Mouse (Mus musculus) lung, embryonic 16.5 days (tissue): ENCODE measurements around the gene Cpne5. TPM values are rescaled to one million over a fixed set of nuclear protein-coding genes. Genes with fewer than 3 reads are reported as not detected.

ENCODE experiments used
- ATAC-seq: fragments of 200-750 bp; cut with Nextera tagmentation; 2 replicates; pipeline ENCODE4 v1.8.0; 2017; ENCODE audit warnings: low read depth, mild to moderate bottlenecking, moderate library complexity
- H3K27ac ChIP-seq: fragments of 300-500 bp; sonication (generic); 2 replicates; pipeline ENCODE4 v1.5.1; 2014; ENCODE audit warnings: mild to moderate bottlenecking, control low read depth, low read length
- H3K27me3 ChIP-seq: fragments of 300-500 bp; sonication (generic); 2 replicates; pipeline ENCODE4 v1.6.1; 2014; ENCODE audit warnings: low read depth, low read length, mixed read lengths; ENCODE audit not compliant: control insufficient read depth, insufficient read depth
- H3K36me3 ChIP-seq: fragments of 300-500 bp; sonication (generic); 2 replicates; pipeline ENCODE4 v1.6.1; 2014; ENCODE audit warnings: low read length; ENCODE audit not compliant: control insufficient read depth, insufficient read depth
- H3K4me1 ChIP-seq: fragments of 300-500 bp; sonication (generic); replicated peaks from 2 replicates; pipeline ENCODE4 v1.6.1; 2014; ENCODE audit warnings: low read length, mixed read lengths; ENCODE audit not compliant: control insufficient read depth, insufficient read depth
- H3K4me2 ChIP-seq: fragments of 300-500 bp; sonication (generic); 2 replicates; pipeline ENCODE4 v1.6.1; 2014; ENCODE audit warnings: low read depth, low read length, control low read depth
- H3K4me3 ChIP-seq: fragments of 300-500 bp; sonication (generic); 2 replicates; pipeline ENCODE4 v1.5.1; 2014; ENCODE audit warnings: mild to moderate bottlenecking, low read length, control low read depth
- H3K9ac ChIP-seq: fragments of 300-500 bp; sonication (generic); 2 replicates; pipeline ENCODE4 v1.6.1; 2014; ENCODE audit warnings: low read length, control low read depth
- H3K9me3 ChIP-seq: fragments of 300-500 bp; sonication (generic); 2 replicates; pipeline ENCODE4 v1.6.1; 2016; ENCODE audit warnings: low read length; ENCODE audit not compliant: control insufficient read depth
- WGBS: fragments of 180-500 bp; shearing (Covaris S2); extraction: QIAGEN DNeasy Blood & Tissue Kit; methylation state at CpG from one replicate; pipeline ENCODE4 v1.1.7; 2014; 5-methylcytosine and 5-hydroxymethylcytosine counted together
- polyA plus RNA-seq: library from polyadenylated mRNA; unstranded; fragments of >200 nt; fragmentation: Nextera tagmentation; extraction: Ambion mirVana; gene quantifications from 2 replicates; pipeline ENCODE4 v1.2.1, GENCODE M21; 2015

The Cpne5 gene
- polyA plus RNA-seq, 1 experiment from 2014 or later: 5.0 TPM

DNA sequence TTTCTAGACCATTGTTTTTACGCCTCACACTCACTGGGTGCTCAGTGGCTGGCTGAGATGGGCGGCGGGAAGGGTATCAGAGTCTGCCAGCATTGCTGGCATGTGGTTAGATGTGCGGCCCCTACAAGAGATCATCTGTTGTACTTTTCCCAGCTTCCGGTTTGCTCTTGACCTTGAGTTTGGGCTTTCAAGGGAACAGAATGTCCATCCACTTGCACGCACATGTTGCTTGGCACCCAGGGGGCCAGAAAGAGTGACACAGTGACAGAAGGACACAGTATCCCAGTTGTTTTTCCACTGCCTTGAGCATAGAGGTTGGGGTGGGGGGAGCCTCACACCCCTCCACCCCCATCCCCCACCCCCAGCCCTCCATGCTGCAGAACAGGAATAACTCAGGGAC, 90.2 kb downstream of the Cpne5 start:
- no peaks in the 10 kb centered on the region for H3K36me3 ChIP-seq
- no peak overlapping the region for H3K9ac ChIP-seq
- H3K9me3 ChIP-seq: no peaks in the 10 kb centered on the region
- WGBS: 74% methylated on average over 6 of the region's 6 CpGs
- no peak overlapping the region for H3K4me2 ChIP-seq
- no peaks in the 10 kb centered on the region for H3K27me3 ChIP-seq
- no peak overlapping the region for H3K4me3 ChIP-seq
- ATAC-seq: no peak
- H3K27ac ChIP-seq: no peak overlapping the region
- H3K4me1 ChIP-seq: 0 out of 2 replicates have a peak, but pooled peaks cover 2% of the 10 kb centered on the region

DNA sequence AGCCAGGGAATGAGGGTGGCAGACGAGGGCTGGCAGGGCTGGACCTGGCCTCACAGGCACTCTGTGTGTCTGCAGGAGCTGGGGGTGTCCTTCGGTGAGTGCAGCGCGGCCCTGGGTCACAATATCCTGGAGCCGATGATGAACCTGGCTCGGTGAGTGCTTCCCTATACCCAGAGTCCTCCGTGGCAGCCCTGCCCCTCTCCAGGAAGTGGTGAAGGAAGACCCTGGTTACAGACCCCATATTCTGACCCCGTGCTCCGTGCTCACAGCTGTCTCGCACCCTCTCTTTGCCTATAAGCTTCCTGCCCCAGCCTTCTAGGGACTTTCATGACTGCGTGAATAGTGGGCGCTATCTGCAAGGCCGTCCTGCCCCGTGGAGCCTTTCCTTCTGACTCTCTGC, 90.7 kb downstream of the Cpne5 start:
- H3K4me2 ChIP-seq: no peak overlapping the region
- no peaks in the 10 kb centered on the region for H3K36me3 ChIP-seq
- H3K4me1 ChIP-seq: 0 out of 2 replicates have a peak, but pooled peaks cover 2% of the 10 kb centered on the region
- H3K9me3 ChIP-seq: no peaks in the 10 kb centered on the region
- H3K27ac ChIP-seq: no peak overlapping the region
- WGBS: 75% methylated on average over 14 of the region's 14 CpGs
- no peak overlapping the region for H3K4me3 ChIP-seq
- no peak overlapping the region for H3K9ac ChIP-seq
- ATAC-seq: no peak
- H3K27me3 ChIP-seq: no peaks in the 10 kb centered on the region

DNA sequence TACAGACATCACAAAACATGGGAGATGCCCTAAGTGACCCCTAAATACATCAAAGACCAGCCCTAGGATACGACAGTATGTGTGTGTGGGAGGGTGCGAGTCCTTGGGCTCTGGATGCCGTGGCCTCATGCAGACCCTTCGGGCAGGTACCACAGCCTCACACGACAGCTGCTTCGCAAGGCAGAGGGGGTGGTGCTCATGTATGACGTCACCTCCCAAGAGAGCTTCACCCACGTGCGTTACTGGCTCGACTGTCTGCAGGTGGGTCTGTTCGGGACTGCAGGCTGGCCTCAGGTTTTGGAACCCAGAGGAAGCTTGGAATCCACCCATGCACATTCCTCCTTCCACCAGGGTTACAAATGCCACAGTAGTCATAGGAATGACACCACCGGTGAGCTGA, 92.9 kb downstream of the Cpne5 start:
- H3K4me3 ChIP-seq: no peak overlapping the region
- H3K27me3 ChIP-seq: no peaks in the 10 kb centered on the region
- H3K36me3 ChIP-seq: no peaks in the 10 kb centered on the region
- no peak for ATAC-seq
- 89% methylated on average over 12 of the region's 12 CpGs for WGBS
- no peak overlapping the region for H3K9ac ChIP-seq
- no peaks in the 10 kb centered on the region for H3K9me3 ChIP-seq
- no peak overlapping the region for H3K27ac ChIP-seq
- 0 out of 2 replicates have a peak, but pooled peaks cover 2% of the 10 kb centered on the region for H3K4me1 ChIP-seq
- H3K4me2 ChIP-seq: no peak overlapping the region

DNA sequence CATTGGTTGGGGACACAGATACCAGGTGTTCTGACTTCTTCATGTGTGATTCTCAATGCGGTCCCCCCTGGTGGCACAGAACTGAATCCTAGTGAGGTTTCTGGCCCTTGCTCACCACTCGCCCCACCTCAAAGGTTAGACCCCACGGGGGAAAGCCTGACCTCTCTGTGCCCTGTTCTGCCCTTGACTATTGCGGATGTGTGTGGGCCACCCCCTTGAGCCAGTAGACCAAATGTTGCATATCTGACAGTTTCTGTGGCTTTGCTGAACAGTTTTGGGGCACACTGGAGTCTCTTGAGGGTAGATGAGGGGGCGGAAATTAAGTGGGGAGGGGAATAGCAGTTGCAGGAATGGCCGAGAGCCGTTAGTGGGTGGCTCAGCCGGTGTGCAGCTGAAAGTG, 94.7 kb downstream of the Cpne5 start:
- Histone ChIP-seq H3K9ac (no peak overlapping the region), H3K4me3 (no peak overlapping the region), H3K9me3 (no peaks in the 10 kb centered on the region), H3K4me1 (0 out of 2 replicates have a peak, but pooled peaks cover 2% of the 10 kb centered on the region), H3K27me3 (no peaks in the 10 kb centered on the region), H3K36me3 (no peaks in the 10 kb centered on the region), H3K4me2 (no peak overlapping the region), H3K27ac (no peak overlapping the region)
- ATAC-seq: no peak
- WGBS: 67% methylated on average over 8 of the region's 8 CpGs

DNA sequence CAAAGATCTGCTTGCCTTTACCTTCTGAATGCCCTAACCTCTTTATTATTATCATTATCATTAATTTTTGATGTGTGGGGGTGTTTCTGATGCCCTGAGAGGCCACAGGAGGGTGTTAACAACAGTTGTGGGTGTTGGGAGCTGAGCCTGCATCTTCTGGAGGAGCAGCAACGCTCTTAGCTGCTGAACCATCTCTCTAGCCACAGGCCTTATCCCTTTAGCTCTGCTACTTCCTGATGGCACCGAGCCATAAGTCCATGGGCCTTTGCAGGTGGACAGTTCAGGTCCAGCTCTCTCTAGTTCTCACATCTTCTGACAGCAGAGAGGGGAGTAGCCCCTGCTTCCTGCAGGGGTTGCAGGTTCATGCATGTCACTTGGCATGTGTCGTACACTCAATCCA, 96.4 kb downstream of the Cpne5 start:
- Histone ChIP-seq H3K27ac (no peak overlapping the region), H3K9me3 (no peaks in the 10 kb centered on the region), H3K4me2 (no peak overlapping the region), H3K4me1 (no peaks in the 10 kb centered on the region), H3K9ac (no peak overlapping the region), H3K4me3 (no peak overlapping the region), H3K27me3 (no peaks in the 10 kb centered on the region), H3K36me3 (no peaks in the 10 kb centered on the region)
- WGBS: 81% methylated on average over 3 of the region's 3 CpGs
- ATAC-seq: no peak

DNA sequence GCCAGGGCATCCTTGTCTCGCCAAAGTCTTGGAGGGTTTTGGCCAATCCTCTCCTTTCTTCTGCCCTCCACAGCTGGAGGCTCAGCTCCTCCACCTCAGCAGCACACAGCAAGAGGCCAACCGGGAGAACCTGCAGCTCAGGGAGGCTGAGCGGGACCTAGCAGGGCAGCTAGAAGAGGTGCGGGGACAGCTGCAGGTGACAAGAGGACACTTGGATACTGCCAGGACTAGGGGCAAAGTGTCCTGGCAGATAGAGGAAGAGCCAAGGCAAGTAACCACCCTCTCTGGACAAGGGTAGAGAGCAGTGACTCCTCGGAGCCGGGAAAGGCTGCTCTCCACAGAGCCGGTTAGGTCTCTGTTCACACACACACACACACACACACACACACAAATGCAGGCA, 100.1 kb downstream of the Cpne5 start:
- H3K4me1 ChIP-seq: peaks cover 4% of the 10 kb centered on the region
- H3K9me3 ChIP-seq: no peaks in the 10 kb centered on the region
- H3K9ac ChIP-seq: no peak overlapping the region
- no peak overlapping the region for H3K4me2 ChIP-seq
- H3K27ac ChIP-seq: no peak overlapping the region
- no peak overlapping the region for H3K4me3 ChIP-seq
- no peak for ATAC-seq
- WGBS: 78% methylated on average over 7 of the region's 7 CpGs
- H3K27me3 ChIP-seq: no peaks in the 10 kb centered on the region
- no peaks in the 10 kb centered on the region for H3K36me3 ChIP-seq

DNA sequence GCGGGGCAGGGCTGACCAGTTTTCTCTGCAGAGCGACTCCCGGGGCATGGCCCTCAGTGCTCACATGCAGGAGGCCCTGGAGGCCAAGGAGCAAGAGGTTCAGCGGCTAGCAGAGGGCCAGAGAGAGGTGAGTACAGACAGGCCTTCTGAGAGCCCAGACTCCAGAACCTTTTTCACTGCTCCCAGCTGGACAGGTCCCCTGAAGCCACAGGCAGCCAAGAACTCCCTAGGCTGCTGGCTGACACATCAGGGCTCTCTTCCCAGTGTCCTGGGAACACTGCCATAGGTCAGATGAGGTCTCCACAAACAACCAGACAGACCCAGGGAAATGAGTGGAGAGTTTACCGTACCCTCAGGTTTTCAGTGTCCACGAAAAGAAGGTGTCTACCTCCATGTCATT, 101.7 kb downstream of the Cpne5 start:
- no peak overlapping the region for H3K4me2 ChIP-seq
- no peaks in the 10 kb centered on the region for H3K27me3 ChIP-seq
- H3K4me3 ChIP-seq: no peak overlapping the region
- 40% methylated on average over 6 of the region's 6 CpGs for WGBS
- H3K27ac ChIP-seq: no peak overlapping the region
- H3K4me1 ChIP-seq: peaks cover 4% of the 10 kb centered on the region
- no peak for ATAC-seq
- H3K9me3 ChIP-seq: no peaks in the 10 kb centered on the region
- no peak overlapping the region for H3K9ac ChIP-seq
- no peaks in the 10 kb centered on the region for H3K36me3 ChIP-seq

DNA sequence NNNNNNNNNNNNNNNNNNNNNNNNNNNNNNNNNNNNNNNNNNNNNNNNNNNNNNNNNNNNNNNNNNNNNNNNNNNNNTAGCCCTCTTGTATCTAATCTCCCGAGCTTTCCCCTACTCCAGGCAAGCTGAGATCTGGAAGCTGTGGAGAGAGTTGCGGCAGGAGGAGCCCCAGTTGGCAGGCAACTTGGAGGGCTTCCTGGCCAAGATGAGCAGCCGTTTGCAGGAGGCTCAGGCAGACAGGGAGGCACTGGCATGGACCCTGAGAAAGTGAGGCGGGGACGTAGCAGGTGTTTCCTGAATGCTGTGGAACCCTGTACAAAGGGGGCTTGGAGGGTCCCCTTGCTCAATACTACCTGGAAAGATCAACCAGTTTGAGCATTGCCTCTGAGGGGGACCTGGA, 102.9 kb downstream of the Cpne5 start:
- Histone ChIP-seq H3K36me3 (no peaks in the 10 kb centered on the region), H3K9me3 (no peaks in the 10 kb centered on the region), H3K4me2 (no peak overlapping the region), H3K27me3 (no peaks in the 10 kb centered on the region), H3K9ac (no peak overlapping the region), H3K4me3 (no peak overlapping the region), H3K27ac (no peak overlapping the region), H3K4me1 (peaks cover 4% of the 10 kb centered on the region)
- WGBS: 55% methylated on average over 5 of the region's 5 CpGs
- no peak for ATAC-seq

DNA sequence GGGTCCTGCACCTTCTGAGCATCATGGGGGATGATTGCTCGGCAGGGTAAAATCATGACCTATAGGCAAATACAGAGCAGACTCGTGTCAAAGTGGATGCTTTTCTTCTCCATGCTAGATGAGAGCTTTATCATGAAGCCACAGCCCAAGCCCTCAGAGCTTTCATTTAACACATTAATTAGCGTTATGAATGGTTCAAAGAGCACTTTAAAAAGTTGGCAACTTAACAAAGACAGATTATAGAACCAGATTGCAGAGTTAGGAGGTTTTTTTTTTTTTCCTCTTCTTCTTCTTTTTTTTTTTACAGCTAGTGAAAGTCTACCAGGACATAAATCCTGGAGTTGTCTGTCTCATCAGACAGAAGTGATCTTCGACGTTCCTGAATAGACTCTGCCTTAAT, 108.6 kb downstream of the Cpne5 start:
- Histone ChIP-seq H3K9me3 (no peaks in the 10 kb centered on the region), H3K27ac (no peak overlapping the region), H3K4me2 (no peak overlapping the region), H3K9ac (no peak overlapping the region), H3K27me3 (no peaks in the 10 kb centered on the region), H3K4me1 (peaks cover under 1% of the 10 kb centered on the region), H3K4me3 (no peak overlapping the region), H3K36me3 (no peaks in the 10 kb centered on the region)
- 62% methylated on average over 5 of the region's 5 CpGs for WGBS
- no peak for ATAC-seq

DNA sequence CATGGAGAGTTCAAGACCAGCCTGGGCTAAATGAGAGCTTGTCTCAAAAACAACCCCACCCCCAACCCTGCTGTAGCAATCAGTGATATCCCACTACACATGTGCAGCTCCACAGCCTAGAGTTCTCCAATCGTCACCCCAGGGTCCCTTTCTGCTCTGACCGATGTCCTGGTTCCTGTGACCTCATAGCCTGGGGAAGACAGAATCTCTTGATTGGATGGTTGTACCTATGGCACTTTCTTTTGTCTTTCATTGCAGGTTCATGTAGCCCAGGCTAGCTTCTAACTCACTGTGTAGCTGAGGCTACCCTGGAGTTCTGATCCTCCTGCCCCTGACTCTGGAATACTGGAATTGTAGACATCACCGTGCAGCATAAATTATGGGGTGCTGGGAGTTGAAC, 111.4 kb downstream of the Cpne5 start:
- H3K4me1 ChIP-seq: peaks cover 12% of the 10 kb centered on the region; the same call in 1 of the 2 replicates
- H3K9ac ChIP-seq: no peak overlapping the region
- H3K4me3 ChIP-seq: no peak overlapping the region
- no peaks in the 10 kb centered on the region for H3K9me3 ChIP-seq
- no peak overlapping the region for H3K4me2 ChIP-seq
- 90% methylated on average over 3 of the region's 3 CpGs for WGBS
- no peaks in the 10 kb centered on the region for H3K36me3 ChIP-seq
- no peak for ATAC-seq
- no peaks in the 10 kb centered on the region for H3K27me3 ChIP-seq
- no peak overlapping the region for H3K27ac ChIP-seq
